Comparison of ENCODE assay signal across 22 mouse cellular contexts in genomic region chr17:7717945-7718344, GRCm38 (mm10).
DNase-seq lines count a peak whose midpoint lies in the region; ATAC-seq and TF ChIP-seq lines count a peak whose summit lies in the region.
"Had no signal": no experiment of that assay in that cellular context is flagged by ENCODE, and none has a peak within 500 bp of the region (broad histone marks: within the 10 kb centered on the region; RNA-seq: fewer than 3 reads in every experiment).

No protein-coding gene starts in this region.

- no peak overlapping the region for H3K27ac ChIP-seq in lung, embryonic 14.5 days (ENCODE audit: low read depth)
- H3K27ac ChIP-seq in lung, embryonic 16.5 days (ENCODE audit: low read length) = peak overlapping the region; percentile 74
- H3K27ac ChIP-seq: embryonic facial prominence, embryonic 13.5 days; embryonic facial prominence, embryonic 15.5 days; forebrain, embryonic 10.5 days; forebrain, embryonic 12.5 days had no signal

- H3K4me2 ChIP-seq in lung, embryonic 14.5 days = no peak overlapping the region
- no peak overlapping the region for H3K4me2 ChIP-seq in lung, embryonic 16.5 days (ENCODE audit: low read depth, low read length)
- H3K4me2 ChIP-seq: embryonic facial prominence, embryonic 13.5 days; embryonic facial prominence, embryonic 15.5 days; forebrain, embryonic 12.5 days had no signal

- peak; percentile 77 for DNase-seq in lung, embryonic 14.5 days
- no peak for DNase-seq in lung, postnatal 14 days
- DNase-seq in lung, adult 2 months = no peak
- DNase-seq in lung, postnatal 10 days = peak; percentile 29
- DNase-seq in lung, postnatal 36 days = no peak
- DNase-seq: adrenal gland, adult 2 months; adrenal gland, postnatal 10 days; adrenal gland, postnatal 25 days; cerebellum, adult 11 months; cerebellum, adult 18-20 months; cerebellum, adult 8-10 months; cerebellum, adult 9-11 months; cerebellum, postnatal 14 days; cerebellum, postnatal 36 days; embryo, embryonic 11 days had no signal

- H3K4me3 ChIP-seq in lung, embryonic 14.5 days (ENCODE audit: low read depth, low read length) = no peak overlapping the region
- no peak overlapping the region for H3K4me3 ChIP-seq in lung, embryonic 16.5 days (ENCODE audit: low read length)
- no peak overlapping the region for H3K4me3 ChIP-seq in lung, adult 2 months (replicated peaks; ENCODE audit: extremely low read depth, low read depth, low read length)
- H3K4me3 ChIP-seq: embryonic facial prominence, embryonic 13.5 days; embryonic facial prominence, embryonic 15.5 days; erythroblast, embryonic 14.5 days; forebrain, embryonic 10.5 days; forebrain, embryonic 12.5 days had no signal

- no peaks in the 10 kb centered on the region for H3K36me3 ChIP-seq in lung, embryonic 14.5 days (ENCODE audit: insufficient read depth)
- H3K36me3 ChIP-seq in lung, embryonic 16.5 days (ENCODE audit: control insufficient read depth, insufficient read depth, low read length) = no peaks in the 10 kb centered on the region
- H3K36me3 ChIP-seq: embryonic facial prominence, embryonic 13.5 days; embryonic facial prominence, embryonic 15.5 days; forebrain, embryonic 10.5 days; forebrain, embryonic 12.5 days had no signal

- TF ChIP-seq CTCF in lung, embryonic 14.5 days (IDR thresholded peaks at IDR 0.05; ENCODE audit: low read depth) = no peak
- no peak for TF ChIP-seq CTCF in lung, adult 2 months (IDR thresholded peaks at IDR 0.05; ENCODE audit: insufficient read depth, low read length)

- no peak for TF ChIP-seq POLR2A in lung, adult 2 months (IDR thresholded peaks at IDR 0.05; ENCODE audit: borderline replicate concordance, extremely low read depth, low read depth, low read length)

- H3K4me1 ChIP-seq in lung, embryonic 14.5 days (ENCODE audit: insufficient read depth) = no peaks in the 10 kb centered on the region
- peaks cover 13% of the 10 kb centered on the region for H3K4me1 ChIP-seq in lung, embryonic 16.5 days (replicated peaks; ENCODE audit: control insufficient read depth, insufficient read depth, low read length)
- H3K4me1 ChIP-seq in lung, adult 2 months (ENCODE audit: control insufficient read depth, insufficient read depth, low read length) = no peaks in the 10 kb centered on the region
- H3K4me1 ChIP-seq: embryonic facial prominence, embryonic 15.5 days; forebrain, embryonic 10.5 days; forebrain, embryonic 12.5 days had no signal

- H3K9me3 ChIP-seq in lung, embryonic 14.5 days (ENCODE audit: low read depth, low read length) = no peaks in the 10 kb centered on the region
- H3K9me3 ChIP-seq in lung, embryonic 16.5 days (ENCODE audit: control insufficient read depth, low read length) = no peaks in the 10 kb centered on the region
- H3K9me3 ChIP-seq: embryonic facial prominence, embryonic 13.5 days; embryonic facial prominence, embryonic 15.5 days; forebrain, embryonic 10.5 days; forebrain, embryonic 12.5 days had no signal

- H3K9ac ChIP-seq in lung, embryonic 14.5 days = no peak overlapping the region
- H3K9ac ChIP-seq in lung, embryonic 16.5 days (ENCODE audit: low read length) = no peak overlapping the region
- H3K9ac ChIP-seq: embryonic facial prominence, embryonic 13.5 days; embryonic facial prominence, embryonic 15.5 days; forebrain, embryonic 12.5 days had no signal

- H3K27me3 ChIP-seq in lung, embryonic 14.5 days (ENCODE audit: insufficient read depth, low read length) = no peaks in the 10 kb centered on the region
- H3K27me3 ChIP-seq in lung, embryonic 16.5 days (ENCODE audit: control insufficient read depth, insufficient read depth, low read depth, low read length) = no peaks in the 10 kb centered on the region
- H3K27me3 ChIP-seq: embryonic facial prominence, embryonic 13.5 days; embryonic facial prominence, embryonic 15.5 days had no signal

- WGBS in lung, embryonic 14.5 days = 42% methylated on average over 6 of the region's 6 CpGs
- WGBS in lung, embryonic 16.5 days = 45% methylated on average over 6 of the region's 6 CpGs
- 57% methylated on average over 6 of the region's 6 CpGs for WGBS in lung, adult 2 months

- ATAC-seq in lung, embryonic 14.5 days (ENCODE audit: insufficient read depth) = peak; percentile 88
- peak; percentile 85 for ATAC-seq in lung, embryonic 16.5 days (ENCODE audit: low read depth)
- ATAC-seq: forebrain, embryonic 14.5 days had no signal

Comparison
In these comparisons a context has a peak if more than half of its experiments do, and no peak if none do; other contexts are left out.
1. DNase-seq: peak in lung, embryonic 14.5 days (single experiment) and lung, postnatal 10 days (single experiment); none in lung, postnatal 14 days (single experiment), lung, adult 2 months (single experiment) and lung, postnatal 36 days (single experiment).